11 mouse cellular contexts compared by ENCODE assay signal in the genomic region with DNA sequence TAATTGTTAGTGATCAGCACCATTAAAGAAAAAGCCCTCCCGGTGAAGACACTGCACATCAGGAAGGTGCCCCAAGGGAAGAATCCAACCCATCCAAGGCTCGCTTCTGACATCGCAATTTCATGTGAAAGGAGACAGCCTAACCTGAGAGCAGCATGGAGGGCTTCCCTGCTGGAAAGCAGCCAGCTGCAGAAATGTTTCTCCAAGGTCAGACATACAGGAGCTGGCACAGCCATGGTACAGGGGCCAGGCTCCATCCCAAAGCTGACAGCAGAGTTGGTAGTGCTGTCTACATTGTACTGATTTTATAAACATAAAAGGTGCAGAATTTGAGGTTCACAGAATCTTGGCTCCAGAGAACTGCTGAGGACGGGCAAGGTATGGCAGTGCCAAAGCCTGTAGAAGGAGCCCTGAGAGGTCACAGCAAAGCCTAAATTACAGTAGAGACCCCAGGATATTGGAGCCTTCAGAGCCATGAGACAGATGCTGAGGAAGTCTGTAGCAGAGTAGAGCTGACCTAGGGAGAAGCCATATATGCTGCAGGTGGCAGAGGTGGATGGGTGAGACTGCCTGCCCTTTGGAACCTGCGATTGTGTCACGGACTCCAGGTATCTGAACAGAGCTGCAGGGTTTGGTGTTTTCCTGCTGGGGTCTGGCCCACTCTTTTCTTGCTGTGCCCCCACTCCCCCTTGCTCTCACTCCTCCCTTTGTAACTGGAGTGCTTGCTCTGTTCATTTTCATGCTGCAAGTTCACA.
"Had no signal": no experiment of that assay in that cellular context is flagged by ENCODE, and none has a peak within 500 bp of the region (broad histone marks: within the 10 kb centered on the region; RNA-seq: fewer than 3 reads in every experiment).

No protein-coding gene starts in this region.

- H3K4me2 ChIP-seq: liver, embryonic 11.5 days; liver, embryonic 15.5 days; midbrain, embryonic 13.5 days had no signal

- H3K27ac ChIP-seq: layer of hippocampus, adult 2 months; limb, embryonic 10.5 days; liver, embryonic 15.5 days; midbrain, embryonic 13.5 days had no signal

- H3K4me3 ChIP-seq: layer of hippocampus, adult 2 months; limb, embryonic 10.5 days; liver, embryonic 15.5 days; midbrain, embryonic 13.5 days had no signal

- DNase-seq: kidney, postnatal 4 days; lung, adult 2 months; lung, postnatal 36 days; right cerebral cortex, postnatal 14 days; thymus, postnatal 4 days had no signal

- H3K9me3 ChIP-seq: limb, embryonic 10.5 days; liver, embryonic 15.5 days; midbrain, embryonic 13.5 days had no signal

- ATAC-seq: lung, postnatal 0 days; midbrain, embryonic 13.5 days had no signal

- H3K9ac ChIP-seq: liver, embryonic 15.5 days; midbrain, embryonic 13.5 days had no signal

- H3K27me3 ChIP-seq: liver, embryonic 15.5 days; midbrain, embryonic 13.5 days had no signal

- H3K4me1 ChIP-seq: limb, embryonic 10.5 days; midbrain, embryonic 13.5 days had no signal

- H3K36me3 ChIP-seq: liver, embryonic 15.5 days had no signal
